Mouse (Mus musculus): ENCODE measurements around the gene Nubpl. TPM values are rescaled to one million over a fixed set of nuclear protein-coding genes. Genes with fewer than 3 reads are reported as not detected.
A peak's percentile ranks its signal among the peaks of the same experiment; 100 is the strongest.
"Not testable (repeated sequence)": the region's sequence is repeated elsewhere in the genome, so short reads cannot be mapped to it uniquely, and the experiment has no call there.

The Nubpl gene
- 10 to 100 TPM; 10.5 to 12.1 TPM for total RNA-seq (2021)
- long read RNA-seq, experiment 1, transcript Nubpl-201 (11 exons, 2,987 nt): major isoform, 7 of 8 reads
- long read RNA-seq, experiment 1, partial matches to known transcripts: 0 of 8 reads
- long read RNA-seq, experiment 1, other reads (novel, unspliced or antisense): 1 of 8 reads
- long read RNA-seq, experiment 2, transcript Nubpl-201 (11 exons, 2,987 nt): major isoform, 20 of 20 reads
- long read RNA-seq, experiment 2, partial matches to known transcripts: 0 of 20 reads
- long read RNA-seq, experiment 2, other reads (novel, unspliced or antisense): 0 of 20 reads

- peak; percentile 96 to 97 for DNase-seq (ENCODE audit: low spot score in 2 of 2)
Measured at GRCm38 (mm10) chr12:52097650-52098070, at the start of gene Nubpl. Nubpl (plus strand) TSS chr12:52097737.

GRCm38 (mm10) chr12:52049324-52049723 lies 48.2 kb upstream of the Nubpl start:
- no peak for DNase-seq (ENCODE audit: low spot score in 2 of 2)

GRCm38 (mm10) chr12:52079296-52079695 lies 18.2 kb upstream of the Nubpl start:
- not testable (repeated sequence) for DNase-seq (ENCODE audit: low spot score in 2 of 2)

GRCm38 (mm10) chr12:52097049-52097649 lies 388 bp upstream of the Nubpl start:
- no peak for DNase-seq (ENCODE audit: low spot score in 2 of 2)

- no peak for DNase-seq (ENCODE audit: low spot score in 2 of 2)
Measured at GRCm38 (mm10) chr12:52120276-52120675, 22.7 kb downstream of the Nubpl start.

- no peak for DNase-seq (ENCODE audit: low spot score in 2 of 2)
Measured at GRCm38 (mm10) chr12:52126407-52126806, 28.9 kb downstream of the Nubpl start.

- DNase-seq (ENCODE audit: low spot score in 2 of 2): no peak
Measured at GRCm38 (mm10) chr12:52129072-52129471, 31.5 kb downstream of the Nubpl start.

GRCm38 (mm10) chr12:52132256-52132655 lies 34.7 kb downstream of the Nubpl start:
- DNase-seq (ENCODE audit: low spot score in 2 of 2): peak; percentile 7 to 23

GRCm38 (mm10) chr12:52138296-52138695 lies 40.8 kb downstream of the Nubpl start:
- DNase-seq (ENCODE audit: low spot score in 2 of 2): no peak

GRCm38 (mm10) chr12:52146639-52147038 lies 49.1 kb downstream of the Nubpl start:
- DNase-seq (ENCODE audit: low spot score in 2 of 2): no peak

- DNase-seq (ENCODE audit: low spot score in 2 of 2): no peak
Measured at GRCm38 (mm10) chr12:52149448-52149847, 51.9 kb downstream of the Nubpl start.

- no peak for DNase-seq (ENCODE audit: low spot score in 2 of 2)
Measured at GRCm38 (mm10) chr12:52152071-52152470, 54.5 kb downstream of the Nubpl start.

GRCm38 (mm10) chr12:52154906-52155305 lies 57.4 kb downstream of the Nubpl start:
- DNase-seq (ENCODE audit: low spot score in 2 of 2): no peak

- DNase-seq (ENCODE audit: low spot score in 2 of 2): no peak
Measured at GRCm38 (mm10) chr12:52164414-52164813, 66.9 kb downstream of the Nubpl start.

GRCm38 (mm10) chr12:52186205-52186793 lies 88.8 kb downstream of the Nubpl start:
- no peak for DNase-seq (ENCODE audit: low spot score in 2 of 2)

- no peak for DNase-seq (ENCODE audit: low spot score in 2 of 2)
Measured at GRCm38 (mm10) chr12:52186963-52187590, 89.5 kb downstream of the Nubpl start.

- DNase-seq (ENCODE audit: low spot score in 2 of 2): no peak
Measured at GRCm38 (mm10) chr12:52198471-52198870, 100.9 kb downstream of the Nubpl start.

GRCm38 (mm10) chr12:52209121-52209610 lies 111.6 kb downstream of the Nubpl start:
- DNase-seq (ENCODE audit: low spot score in 2 of 2): no peak

GRCm38 (mm10) chr12:52211144-52211543 lies 113.6 kb downstream of the Nubpl start:
- DNase-seq (ENCODE audit: low spot score in 2 of 2): no peak

- no peak for DNase-seq (ENCODE audit: low spot score in 2 of 2)
Measured at GRCm38 (mm10) chr12:52214837-52215236, 117.3 kb downstream of the Nubpl start.

- no peak for DNase-seq (ENCODE audit: low spot score in 2 of 2)
Measured at GRCm38 (mm10) chr12:52224954-52225353, 127.4 kb downstream of the Nubpl start.

GRCm38 (mm10) chr12:52228746-52229145 lies 131.2 kb downstream of the Nubpl start:
- DNase-seq (ENCODE audit: low spot score in 2 of 2): no peak

Measured in adrenal gland, adult 18-20 months (tissue).